Mouse (Mus musculus): ENCODE results near the gene Fam120c. TPM values are rescaled to one million over a fixed set of nuclear protein-coding genes. Genes with fewer than 3 reads are reported as not detected.

The Fam120c gene
- polyA plus RNA-seq (2015; fragmentation: Nextera tagmentation; extraction: Ambion mirVana): 2.9 and 3.1 TPM in 2 replicates

DNA sequence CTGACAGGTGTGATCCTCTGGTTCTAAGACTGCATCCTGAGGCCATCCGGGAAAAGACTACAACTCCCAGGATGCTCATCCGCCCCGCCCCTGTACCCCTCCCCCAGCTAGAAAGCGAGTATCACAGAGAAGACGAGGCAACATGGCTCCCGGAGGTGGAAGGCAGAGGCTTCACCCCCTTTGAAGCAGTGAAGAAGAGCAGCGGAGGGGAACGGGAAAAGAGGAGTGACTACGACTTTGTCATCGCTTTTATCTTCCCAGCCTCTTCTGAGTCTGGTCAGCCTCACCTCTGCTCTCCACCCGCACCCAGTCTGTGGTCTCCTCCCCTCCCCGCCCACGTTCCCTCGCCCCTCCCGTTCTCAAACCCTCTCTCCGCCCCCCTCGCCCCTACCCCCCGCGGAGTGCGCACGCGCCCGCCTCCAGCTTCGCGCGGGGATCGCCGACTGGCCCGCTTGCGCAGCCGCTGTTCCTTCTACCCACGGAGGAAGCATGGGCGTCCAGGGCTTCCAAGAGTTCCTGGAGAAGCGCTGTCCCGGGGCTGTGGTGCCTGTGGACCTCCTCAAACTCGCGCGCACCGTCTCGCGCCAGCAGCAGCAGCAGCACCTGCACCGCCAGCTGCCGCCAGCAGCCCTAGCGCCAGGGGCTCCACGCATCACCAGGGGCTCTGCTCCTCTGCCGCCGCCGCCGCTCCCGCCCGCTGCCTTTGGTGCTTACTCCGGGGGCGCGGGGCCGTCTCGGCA is at the start of gene Fam120c:
TSS of gene Fam120c (plus strand) at position 415 of the 740 bp plus-strand sequence.
- no peak for TF ChIP-seq CTCF (IDR thresholded peaks at IDR 0.05; ENCODE audit: low read depth)

DNA sequence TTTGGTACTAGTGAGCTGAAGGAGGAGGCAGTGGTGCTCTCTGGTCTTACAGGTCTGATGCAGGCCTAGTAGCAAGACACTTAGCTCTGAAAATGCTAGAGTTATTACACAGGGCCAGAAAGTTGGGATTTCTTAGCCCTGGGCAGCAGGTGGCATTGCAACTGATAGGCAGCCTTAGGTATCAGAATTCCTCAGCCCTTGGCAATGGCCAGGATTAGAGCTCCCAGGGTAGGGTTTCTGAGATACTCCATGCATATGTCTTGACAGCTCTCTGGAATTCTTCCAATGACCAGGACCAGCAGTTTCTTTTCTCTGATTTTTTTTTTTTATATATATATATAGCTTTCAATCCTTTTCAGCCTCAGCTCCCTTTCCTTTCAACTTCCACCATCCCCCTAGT is 45.6 kb upstream of the Fam120c start:
- no peak for TF ChIP-seq CTCF (IDR thresholded peaks at IDR 0.05; ENCODE audit: low read depth)
- Histone ChIP-seq H3K4me2 (ENCODE audit: low read length) (no peak overlapping the region), H3K9ac (ENCODE audit: low read depth, low read length) (no peak overlapping the region), H3K9me3 (replicated peaks; ENCODE audit: low read length) (no peaks in the 10 kb centered on the region), H3K36me3 (ENCODE audit: insufficient read depth, low read length) (no peaks in the 10 kb centered on the region), H3K27ac (no peak overlapping the region), H3K4me3 (replicated peaks; ENCODE audit: low read depth, low read length) (no peak overlapping the region), H3K27me3 (ENCODE audit: insufficient read depth, low read length) (no peaks in the 10 kb centered on the region), H3K4me1 (replicated peaks; ENCODE audit: insufficient read depth, low read length) (no peaks in the 10 kb centered on the region)
- ATAC-seq (replicated peaks; ENCODE audit: low FRiP score, low read depth) (no peak), DNase-seq (ENCODE audit: low spot score) (no peak)

More for the DNA sequence above, at the start of gene Fam120c:
- H3K27me3 ChIP-seq (ENCODE audit: insufficient read depth, low read length): no peaks in the 10 kb centered on the region
- H3K4me3 ChIP-seq (replicated peaks; ENCODE audit: low read depth, low read length): peak within 1 kb of the TSS; percentile 57
- H3K4me2 ChIP-seq (ENCODE audit: low read length): peak within 1 kb of the TSS; percentile 67
- WGBS: 18% methylated on average over 42 of the region's 56 CpGs
- no peaks in the 10 kb centered on the region for H3K4me1 ChIP-seq (replicated peaks; ENCODE audit: insufficient read depth, low read length)
- DNase-seq (ENCODE audit: low spot score) (peak; percentile 78), ATAC-seq (replicated peaks; ENCODE audit: low FRiP score, low read depth) (peak; percentile 92)
- no peaks in the 10 kb centered on the region for H3K9me3 ChIP-seq (replicated peaks; ENCODE audit: low read length)
- H3K36me3 ChIP-seq (ENCODE audit: insufficient read depth, low read length): no peaks in the 10 kb centered on the region
- H3K9ac ChIP-seq (ENCODE audit: low read depth, low read length): peak within 1 kb of the TSS; percentile 67
- H3K27ac ChIP-seq: peak within 1 kb of the TSS; percentile 81

GRCm38 (mm10) chrX:151313732-151314131 is 30.2 kb upstream of the Fam120c start:
- H3K4me3 ChIP-seq (replicated peaks; ENCODE audit: low read depth, low read length): no peak overlapping the region
- no peaks in the 10 kb centered on the region for H3K9me3 ChIP-seq (replicated peaks; ENCODE audit: low read length)
- no peak for TF ChIP-seq CTCF (IDR thresholded peaks at IDR 0.05; ENCODE audit: low read depth)
- H3K27ac ChIP-seq: no peak overlapping the region
- H3K4me2 ChIP-seq (ENCODE audit: low read length): no peak overlapping the region
- no peak for DNase-seq (ENCODE audit: low spot score)
- H3K27me3 ChIP-seq (ENCODE audit: insufficient read depth, low read length): no peaks in the 10 kb centered on the region
- H3K36me3 ChIP-seq (ENCODE audit: insufficient read depth, low read length): no peaks in the 10 kb centered on the region
- no peak for ATAC-seq (replicated peaks; ENCODE audit: low FRiP score, low read depth)
- H3K9ac ChIP-seq (ENCODE audit: low read depth, low read length): no peak overlapping the region
- 86% methylated on average over 4 of the region's 4 CpGs for WGBS
- H3K4me1 ChIP-seq (replicated peaks; ENCODE audit: insufficient read depth, low read length): no peaks in the 10 kb centered on the region

DNA sequence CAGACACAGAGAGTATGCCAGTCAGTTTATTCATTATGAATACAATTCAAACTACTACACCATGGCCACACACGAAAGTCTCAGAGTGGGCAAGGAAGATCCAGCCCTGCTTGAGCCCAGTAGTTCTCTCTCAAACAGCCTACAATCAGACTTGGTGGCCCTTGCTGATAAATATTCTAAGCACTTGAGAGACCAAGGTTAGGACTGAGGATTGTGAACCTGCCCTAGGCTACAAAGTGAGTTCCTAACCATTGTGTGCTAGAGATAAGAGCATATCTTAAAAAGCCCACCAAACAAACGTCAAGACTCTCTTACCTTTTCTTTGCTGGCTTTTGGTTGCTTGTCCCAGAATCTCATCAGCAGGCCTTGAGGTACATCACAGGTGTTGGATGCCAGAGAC is 10.4 kb upstream of the Fam120c start:
- Histone ChIP-seq H3K27ac (no peak overlapping the region), H3K4me1 (replicated peaks; ENCODE audit: insufficient read depth, low read length) (no peaks in the 10 kb centered on the region), H3K9ac (ENCODE audit: low read depth, low read length) (no peak overlapping the region), H3K36me3 (ENCODE audit: insufficient read depth, low read length) (no peaks in the 10 kb centered on the region), H3K4me3 (replicated peaks; ENCODE audit: low read depth, low read length) (no peak overlapping the region), H3K9me3 (replicated peaks; ENCODE audit: low read length) (no peaks in the 10 kb centered on the region), H3K4me2 (ENCODE audit: low read length) (no peak overlapping the region), H3K27me3 (ENCODE audit: insufficient read depth, low read length) (no peaks in the 10 kb centered on the region)
- ATAC-seq (replicated peaks; ENCODE audit: low FRiP score, low read depth) (no peak), DNase-seq (ENCODE audit: low spot score) (no peak)
- no peak for TF ChIP-seq CTCF (IDR thresholded peaks at IDR 0.05; ENCODE audit: low read depth)
- whole genome bisulfite sequencing: 78% methylated on average over 2 of the region's 2 CpGs

- Histone ChIP-seq H3K9me3 (replicated peaks; ENCODE audit: low read length) (no peaks in the 10 kb centered on the region), H3K9ac (ENCODE audit: low read depth, low read length) (no peak overlapping the region), H3K27ac (no peak overlapping the region), H3K36me3 (ENCODE audit: insufficient read depth, low read length) (no peaks in the 10 kb centered on the region), H3K4me2 (ENCODE audit: low read length) (no peak overlapping the region), H3K4me1 (replicated peaks; ENCODE audit: insufficient read depth, low read length) (no peaks in the 10 kb centered on the region), H3K27me3 (ENCODE audit: insufficient read depth, low read length) (no peaks in the 10 kb centered on the region), H3K4me3 (replicated peaks; ENCODE audit: low read depth, low read length) (no peak overlapping the region)
- DNase-seq (ENCODE audit: low spot score) (no peak), ATAC-seq (replicated peaks; ENCODE audit: low FRiP score, low read depth) (no peak)
- 74% methylated on average over 4 of the region's 4 CpGs for WGBS
- no peak for TF ChIP-seq CTCF (IDR thresholded peaks at IDR 0.05; ENCODE audit: low read depth)
These were observed 6.2 kb upstream of the Fam120c start for GRCm38 (mm10) chrX:151337804-151338203.

- Histone ChIP-seq H3K36me3 (ENCODE audit: insufficient read depth, low read length) (no peaks in the 10 kb centered on the region), H3K4me1 (replicated peaks; ENCODE audit: insufficient read depth, low read length) (no peaks in the 10 kb centered on the region), H3K27ac (peak overlapping the region; percentile 81), H3K9ac (ENCODE audit: low read depth, low read length) (peak overlapping the region; percentile 67), H3K9me3 (replicated peaks; ENCODE audit: low read length) (no peaks in the 10 kb centered on the region), H3K27me3 (ENCODE audit: insufficient read depth, low read length) (no peaks in the 10 kb centered on the region), H3K4me3 (replicated peaks; ENCODE audit: low read depth, low read length) (peak overlapping the region; percentile 57), H3K4me2 (ENCODE audit: low read length) (peak overlapping the region; percentile 67)
- ATAC-seq (replicated peaks; ENCODE audit: low FRiP score, low read depth): peak; percentile 65
- TF ChIP-seq CTCF (IDR thresholded peaks at IDR 0.05; ENCODE audit: low read depth): no peak
- WGBS: 28% methylated on average over 32 of the region's 33 CpGs
- peak; percentile 5 for DNase-seq (ENCODE audit: low spot score)
These were observed 568 bp downstream of the Fam120c start for GRCm38 (mm10) chrX:151344501-151344984.

All from kidney, postnatal 0 days (tissue).